Mouse (Mus musculus): ENCODE results near the gene Capn1.
A peak's percentile ranks its signal among the peaks of the same experiment; 100 is the strongest.

Gene Capn1

GRCm38 (mm10) chr19:6038326-6038725, 22.6 kb upstream of the Capn1 start:
- DNase-seq (ENCODE audit: low read depth, low spot score) = no peak

- DNase-seq (ENCODE audit: low read depth, low spot score) = no peak
These were observed 22.0 kb upstream of the Capn1 start for GRCm38 (mm10) chr19:6037695-6038094.

- DNase-seq (ENCODE audit: low read depth, low spot score) = no peak
These were observed 20.4 kb upstream of the Capn1 start for GRCm38 (mm10) chr19:6035966-6036585.

GRCm38 (mm10) chr19:6030520-6031280, 15.0 kb upstream of the Capn1 start:
- no peak for DNase-seq (ENCODE audit: low read depth, low spot score)

GRCm38 (mm10) chr19:6029426-6029825, 13.7 kb upstream of the Capn1 start:
- no peak for DNase-seq (ENCODE audit: low read depth, low spot score)

- DNase-seq (ENCODE audit: low read depth, low spot score) = no peak
These were observed 13.3 kb upstream of the Capn1 start for GRCm38 (mm10) chr19:6028991-6029390.

- no peak for DNase-seq (ENCODE audit: low read depth, low spot score)
These were observed 8.2 kb upstream of the Capn1 start for GRCm38 (mm10) chr19:6023930-6024329.

GRCm38 (mm10) chr19:6023059-6023458, 7.4 kb upstream of the Capn1 start:
- no peak for DNase-seq (ENCODE audit: low read depth, low spot score)

GRCm38 (mm10) chr19:6020276-6020675, 4.6 kb upstream of the Capn1 start:
- DNase-seq (ENCODE audit: low read depth, low spot score) = no peak

- DNase-seq (ENCODE audit: low read depth, low spot score) = peak; percentile 72
These were observed 2.7 kb upstream of the Capn1 start for GRCm38 (mm10) chr19:6018142-6019089.

- DNase-seq (ENCODE audit: low read depth, low spot score) = no peak
These were observed 835 bp upstream of the Capn1 start for GRCm38 (mm10) chr19:6016532-6016931.

- DNase-seq (ENCODE audit: low read depth, low spot score) = no peak
These were observed 646 bp downstream of the Capn1 start for GRCm38 (mm10) chr19:6014991-6015510.

- DNase-seq (ENCODE audit: low read depth, low spot score) = no peak
These were observed 2.0 kb downstream of the Capn1 start for GRCm38 (mm10) chr19:6013691-6014090.

GRCm38 (mm10) chr19:6009137-6009536, 6.6 kb downstream of the Capn1 start:
- no peak for DNase-seq (ENCODE audit: low read depth, low spot score)

- DNase-seq (ENCODE audit: low read depth, low spot score) = no peak
These were observed 8.7 kb downstream of the Capn1 start for GRCm38 (mm10) chr19:6007013-6007412.

GRCm38 (mm10) chr19:6005541-6005940, 10.2 kb downstream of the Capn1 start:
- DNase-seq (ENCODE audit: low read depth, low spot score) = no peak

GRCm38 (mm10) chr19:5999969-6000368, 15.7 kb downstream of the Capn1 start:
- no peak for DNase-seq (ENCODE audit: low read depth, low spot score)

- DNase-seq (ENCODE audit: low read depth, low spot score) = no peak
These were observed 17.5 kb downstream of the Capn1 start for GRCm38 (mm10) chr19:5998180-5998579.

GRCm38 (mm10) chr19:5994711-5995110, 21.0 kb downstream of the Capn1 start:
- no peak for DNase-seq (ENCODE audit: low read depth, low spot score)

GRCm38 (mm10) chr19:5992012-5992411, 23.7 kb downstream of the Capn1 start:
- no peak for DNase-seq (ENCODE audit: low read depth, low spot score)

GRCm38 (mm10) chr19:5991467-5991866, 24.2 kb downstream of the Capn1 start:
- no peak for DNase-seq (ENCODE audit: low read depth, low spot score)

GRCm38 (mm10) chr19:5990921-5991320, 24.8 kb downstream of the Capn1 start:
- DNase-seq (ENCODE audit: low read depth, low spot score) = no peak
